Mouse (Mus musculus): ENCODE measurements at regions not wholly inside any gene's neighbourhood (a gene's known extent, or its start where the extent isn't known, plus 50 kb on each side); places are given as distances from the start of the nearest gene placed in this dataset.
"Not testable (repeated sequence)": the region's sequence is repeated elsewhere in the genome, so short reads cannot be mapped to it uniquely, and the experiment has no call there.

DNA sequence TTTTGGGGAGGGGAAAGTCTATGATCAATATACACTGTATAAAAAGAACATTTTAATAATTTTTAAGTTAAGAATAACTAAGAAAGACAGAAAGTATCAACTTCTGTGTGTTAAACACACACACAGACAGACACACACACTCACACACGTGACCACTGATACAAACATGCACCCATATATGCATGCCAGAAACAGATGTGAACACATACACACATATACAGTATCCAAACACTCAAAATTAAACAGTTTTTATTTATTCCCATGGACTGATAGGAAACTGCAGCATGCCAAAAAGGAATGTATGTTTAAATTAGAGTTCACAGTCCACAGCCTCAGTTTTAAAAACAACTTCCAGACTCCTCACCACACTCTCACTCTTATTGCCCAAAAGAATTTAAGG, 203.4 kb upstream of the Tbl1x start:
- DNase-seq, result no peak

DNA sequence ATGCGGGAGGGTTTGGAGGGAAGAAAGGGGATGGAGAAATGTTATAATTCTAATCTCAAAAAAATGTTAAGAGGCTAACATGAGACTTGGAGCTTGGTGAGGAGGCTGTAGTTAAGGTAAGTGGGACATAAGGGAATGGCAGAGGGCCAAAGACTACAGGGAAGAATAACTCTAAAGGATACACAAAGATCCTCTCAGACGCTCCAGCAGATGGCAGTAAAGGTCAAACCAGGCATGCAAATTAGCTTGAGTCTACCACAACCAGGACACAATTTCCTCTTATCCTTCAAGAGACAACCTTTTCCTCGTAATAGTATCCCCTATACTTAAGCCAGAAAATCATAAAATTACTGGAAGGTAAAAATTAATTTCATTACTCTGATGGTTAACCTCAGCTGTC, 196.4 kb upstream of the Tbl1x start:
- peak in 1 of 2 experiments; percentile 44 for DNase-seq

DNA sequence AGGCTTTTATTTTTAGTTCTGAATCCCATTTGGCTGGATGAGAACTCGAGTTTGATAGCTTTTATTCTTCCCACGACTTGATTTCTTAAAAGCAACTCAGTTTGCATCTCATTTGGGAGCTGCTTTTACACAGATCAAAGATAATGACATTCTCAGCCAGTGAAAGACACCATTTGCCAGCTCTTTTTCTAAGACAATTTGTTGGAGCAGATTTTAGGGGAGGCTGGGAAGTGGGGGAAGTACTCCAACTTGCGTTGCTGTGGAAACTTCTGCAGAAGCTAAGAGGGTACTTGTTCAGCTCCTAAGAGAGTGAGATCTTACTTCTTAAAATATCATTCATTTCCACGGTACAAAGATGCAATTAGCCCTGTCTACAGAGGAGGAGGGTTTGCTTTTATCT, 187.2 kb upstream of the Tbl1x start:
- DNase-seq, result no peak

DNA sequence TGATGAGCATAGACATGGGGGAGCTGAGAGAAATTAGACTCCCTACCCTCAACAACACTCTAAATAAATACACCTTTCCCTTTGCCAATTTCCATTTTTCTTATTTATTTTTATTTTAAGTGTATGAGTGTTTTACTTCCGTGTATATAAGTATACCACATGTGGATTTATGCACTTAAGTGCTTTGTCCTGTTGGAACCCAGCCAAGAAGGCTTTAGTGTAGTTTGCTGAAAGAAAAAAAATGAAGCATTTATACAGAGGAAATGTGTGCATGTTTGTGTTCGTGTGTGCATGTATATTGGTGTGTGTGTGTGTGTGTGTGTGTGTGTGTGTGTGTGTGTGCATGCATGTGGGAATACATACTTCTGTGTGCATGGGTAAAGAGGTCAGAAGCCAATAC, 157.6 kb upstream of the Tbl1x start:
- DNase-seq, result no peak

DNA sequence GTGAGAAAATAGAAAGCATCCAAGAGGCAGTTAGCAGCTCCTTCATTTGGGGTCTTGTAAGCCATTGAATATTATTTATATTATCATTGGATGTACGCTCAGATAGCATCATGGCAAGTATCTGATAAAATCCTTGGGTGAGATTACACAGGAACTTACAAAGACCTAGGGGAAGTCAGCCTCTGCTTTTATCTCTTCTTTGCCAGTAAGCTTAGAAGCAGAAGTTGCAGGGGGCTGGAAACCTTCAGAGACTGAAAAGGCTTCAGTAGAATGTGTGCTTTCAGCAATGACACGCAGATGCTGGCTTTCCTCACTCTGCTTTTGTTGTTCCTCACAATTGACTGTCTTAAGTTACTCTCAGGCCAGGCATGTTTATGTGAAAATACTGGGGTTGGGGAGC, 150.3 kb upstream of the Tbl1x start:
- DNase-seq, result no peak

DNA sequence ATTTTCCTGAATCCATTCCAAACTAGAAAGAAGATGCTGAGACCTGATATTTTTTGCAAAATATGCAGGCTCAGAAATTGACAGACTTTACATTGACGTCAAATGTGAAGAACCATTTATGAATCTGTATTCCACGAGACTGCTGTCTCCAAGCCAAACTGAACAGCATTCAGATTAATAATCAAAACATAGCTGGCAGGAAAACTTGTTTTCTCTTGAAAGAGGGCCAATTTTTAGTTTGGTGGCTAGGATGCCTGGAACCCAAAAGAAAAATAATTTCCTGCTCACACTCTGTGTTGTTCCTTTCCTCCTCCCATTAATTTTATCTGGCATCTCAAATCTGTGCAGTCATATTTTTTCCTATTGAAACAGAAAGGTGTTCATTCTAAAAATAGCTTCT, 149.7 kb upstream of the Tbl1x start:
- no peak for DNase-seq

DNA sequence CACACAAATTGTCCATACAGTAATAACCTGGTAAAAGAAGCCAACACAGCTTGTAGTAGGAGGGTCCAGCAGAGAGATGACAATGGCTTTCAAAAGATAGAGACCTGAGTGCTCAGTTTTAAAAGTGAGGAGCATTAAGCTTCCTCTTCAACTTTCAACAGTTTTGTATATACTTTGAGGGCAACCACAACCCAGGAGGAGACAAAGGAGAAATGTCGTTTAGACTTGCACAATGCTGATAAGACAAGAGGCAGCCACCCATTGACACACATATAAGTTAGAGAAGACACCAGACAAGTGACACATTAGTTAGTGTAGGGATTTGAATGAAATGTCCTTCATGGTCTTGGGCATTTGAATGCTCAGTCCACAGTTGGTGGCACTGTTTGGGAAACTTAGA, 147.2 kb upstream of the Tbl1x start:
- DNase-seq, result no peak

DNA sequence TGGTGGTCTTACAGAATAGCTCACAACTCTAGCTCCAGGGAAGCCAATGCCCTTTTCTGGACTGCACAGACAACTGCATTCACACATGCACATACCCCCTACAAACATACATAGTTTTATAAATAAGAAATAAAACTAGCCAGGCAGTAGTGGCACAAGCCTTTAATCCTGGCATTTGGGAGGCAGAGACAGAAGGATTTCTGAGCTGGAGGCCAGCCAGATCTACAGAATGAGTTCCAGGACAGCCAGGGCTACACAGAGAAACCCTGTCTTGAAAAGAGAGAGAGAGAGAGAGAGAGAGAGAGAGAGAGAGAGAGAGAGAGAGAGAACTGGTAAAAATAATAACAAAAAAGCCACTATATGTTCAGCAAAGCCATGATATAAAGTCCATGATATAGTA, 143.5 kb upstream of the Tbl1x start:
- DNase-seq, result no peak

DNA sequence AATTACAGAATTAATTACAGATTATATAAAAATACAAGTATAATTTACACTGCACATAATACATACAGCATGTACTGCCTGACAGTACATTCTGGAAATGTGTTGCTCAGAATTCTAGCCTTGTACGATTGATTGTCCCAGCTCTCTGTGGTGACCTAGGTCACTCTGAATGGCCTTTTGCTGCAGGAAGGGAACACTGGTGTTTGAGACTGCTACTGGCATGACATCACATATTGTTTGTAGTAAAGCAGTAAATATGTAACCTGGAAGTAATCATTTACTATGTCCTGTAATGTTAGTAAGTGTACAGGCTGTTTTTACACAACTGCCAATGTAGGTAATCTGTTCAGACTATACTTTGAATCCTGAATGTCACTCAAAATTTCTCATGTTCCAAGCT, 123.5 kb upstream of the Tbl1x start:
- no peak for DNase-seq

DNA sequence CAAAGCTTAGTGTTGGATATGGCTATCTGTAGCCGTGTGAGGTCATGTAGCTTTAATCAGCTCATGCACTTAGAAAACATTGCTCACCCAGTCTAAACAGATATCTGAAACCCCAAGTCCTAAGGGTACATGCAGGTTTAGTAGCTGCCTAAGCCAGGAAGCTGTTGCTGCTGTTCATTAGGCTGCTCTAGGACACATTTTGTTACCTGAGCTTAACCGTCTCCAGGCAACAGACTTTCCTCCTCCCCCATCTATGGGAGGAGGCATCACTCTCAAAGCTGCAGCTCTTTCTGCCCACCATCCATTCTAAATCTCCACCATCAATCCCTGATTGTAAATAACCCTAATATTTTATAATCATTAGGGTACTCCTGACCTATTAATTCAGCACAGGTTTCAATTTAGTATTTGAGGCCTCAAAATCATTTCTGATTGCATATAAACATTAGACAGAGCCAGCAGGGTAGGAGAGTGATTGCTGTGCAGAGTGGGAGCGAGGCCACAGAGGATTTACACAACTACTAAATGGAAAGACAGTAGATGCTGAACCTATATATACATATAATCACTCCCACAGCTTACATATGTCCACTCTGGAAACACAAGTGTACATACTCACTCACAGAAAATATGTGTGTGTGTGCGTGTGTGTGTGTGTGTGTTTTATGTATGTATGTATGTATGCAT, 118.9 kb upstream of the Tbl1x start:
- no peak for DNase-seq

DNA sequence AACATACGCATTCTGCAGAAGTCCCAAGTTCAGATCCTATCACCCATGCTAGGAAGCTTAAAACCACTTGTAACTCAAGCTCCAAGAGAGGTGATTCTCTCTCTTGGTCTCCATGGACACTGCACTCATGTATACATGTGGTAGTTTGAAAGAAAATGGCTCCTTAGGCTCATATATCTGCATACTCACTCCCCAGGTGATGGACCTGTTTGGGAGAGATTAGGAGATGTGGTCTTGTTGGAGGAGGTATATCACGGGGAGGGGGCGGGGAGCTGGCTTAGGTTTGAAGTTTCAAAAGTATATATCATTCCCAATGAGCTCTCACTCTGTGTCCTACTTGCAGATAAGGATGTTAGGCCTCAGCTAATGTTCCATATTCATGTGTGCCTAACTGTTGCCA, 103.9 kb upstream of the Tbl1x start:
- DNase-seq, result no peak

DNA sequence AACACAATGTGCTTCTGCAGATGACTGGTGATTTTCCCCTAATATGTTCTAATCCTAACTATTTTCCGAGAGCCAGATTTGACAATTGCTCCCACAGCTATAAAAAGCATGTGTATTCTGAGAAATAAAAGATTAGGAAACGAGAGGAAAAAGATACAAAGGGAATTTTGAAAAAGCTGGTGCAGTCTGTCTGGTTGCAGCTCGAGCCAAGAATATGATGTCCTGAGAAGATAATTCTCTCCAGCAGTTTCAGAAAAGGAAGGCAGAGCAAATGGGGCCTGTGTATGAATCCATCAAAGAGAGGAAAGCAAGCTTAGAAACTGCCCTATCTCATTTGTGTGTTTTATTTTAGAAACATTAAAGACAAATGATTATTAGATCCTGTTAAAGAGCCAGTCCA, 102.9 kb upstream of the Tbl1x start:
- DNase-seq, result no peak

DNA sequence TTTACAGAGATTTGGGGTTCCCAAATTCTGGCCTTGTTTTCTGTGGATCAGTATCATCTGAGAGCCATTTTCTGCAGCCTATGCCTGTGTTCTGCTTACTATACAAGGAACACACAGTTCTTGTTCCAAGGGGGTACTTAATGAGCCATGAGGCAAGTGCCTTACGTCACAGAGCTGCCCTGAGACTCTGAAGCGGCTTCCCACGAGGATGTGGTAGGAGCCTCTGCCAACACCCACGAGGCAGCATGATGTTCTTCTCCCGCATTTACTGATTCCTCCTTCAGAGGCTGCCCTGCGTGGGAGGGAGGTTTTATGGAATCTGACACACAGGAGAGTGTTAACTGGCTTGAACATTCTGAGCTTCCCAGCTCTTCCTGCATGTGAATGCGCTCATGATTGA, 101.4 kb upstream of the Tbl1x start:
- DNase-seq, result peak; percentile 15 to 35

DNA sequence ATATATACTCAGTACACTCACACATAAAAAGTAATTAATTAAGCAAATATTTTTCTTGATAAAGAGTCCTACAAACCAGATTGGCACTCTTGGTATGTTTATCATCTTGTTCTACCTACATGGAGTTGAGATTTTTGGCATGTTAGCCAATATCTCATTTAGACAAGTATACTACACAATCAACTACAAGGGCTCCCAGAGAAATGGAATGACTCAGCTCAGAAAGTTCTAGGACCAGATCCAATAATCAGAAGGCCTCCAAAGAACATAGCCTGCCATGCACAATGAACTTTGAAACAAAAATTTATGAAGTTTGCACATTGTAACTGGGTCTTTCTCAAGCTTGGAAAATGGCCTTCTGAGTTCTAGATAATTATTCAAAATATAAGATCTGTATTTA, 100.0 kb upstream of the Tbl1x start:
- no peak for DNase-seq

DNA sequence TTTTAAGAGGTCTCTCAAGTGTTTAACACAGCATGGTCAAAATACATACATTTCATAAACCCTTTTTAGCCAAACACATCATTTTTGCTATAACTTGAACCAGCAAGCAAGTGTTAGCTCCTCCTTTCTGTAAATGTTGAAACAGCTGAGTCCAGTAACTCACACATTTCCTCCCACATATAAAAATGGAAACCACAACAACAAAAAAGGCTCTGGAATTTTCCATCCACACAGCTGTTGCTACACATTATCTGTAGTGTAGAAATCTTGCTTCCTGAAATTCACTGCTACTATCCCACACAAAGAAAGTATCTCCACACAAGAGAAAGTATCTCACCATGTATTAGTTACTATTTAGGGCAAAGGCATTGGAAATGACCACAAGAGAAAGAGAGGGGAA, 96.7 kb upstream of the Tbl1x start:
- no peak for DNase-seq

DNA sequence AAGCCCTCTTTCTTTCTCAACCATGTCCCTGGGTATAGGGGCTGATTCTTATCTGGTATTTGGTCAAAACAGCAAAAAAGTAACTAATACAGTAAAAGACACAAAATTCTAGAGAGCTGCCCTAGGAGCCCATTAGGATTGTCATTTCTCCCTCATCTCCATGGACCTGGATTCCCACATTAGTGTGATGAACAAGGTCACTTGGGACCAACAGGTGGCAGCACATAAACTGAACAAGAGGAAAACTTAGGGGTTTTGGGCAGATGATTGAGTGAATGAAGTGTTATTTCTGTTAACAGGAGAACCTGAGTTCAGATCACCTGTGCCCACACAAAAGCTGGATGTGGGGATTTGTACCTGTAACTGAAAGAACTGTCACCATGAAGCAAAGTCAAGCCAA, 93.0 kb upstream of the Tbl1x start:
- DNase-seq, result no peak

DNA sequence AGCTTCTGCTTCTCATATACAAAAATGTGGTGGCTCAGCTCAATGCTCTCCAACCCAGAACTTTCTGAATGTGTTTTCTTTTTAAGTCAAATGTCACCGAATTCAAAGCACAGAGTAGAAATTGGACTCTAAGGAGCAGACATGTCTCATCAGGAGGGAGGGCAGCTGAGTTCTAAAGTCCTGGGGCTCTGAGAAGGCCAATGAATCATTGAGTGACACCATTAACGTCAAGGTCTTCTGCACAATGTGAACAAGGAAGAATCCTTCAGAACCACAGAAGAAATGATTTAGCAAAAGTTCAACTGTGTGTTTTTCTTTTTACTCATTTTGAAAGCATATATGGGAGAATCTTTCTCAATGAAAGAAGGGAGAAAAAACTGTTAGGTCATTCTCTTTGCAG, 88.6 kb upstream of the Tbl1x start:
- no peak for DNase-seq

DNA sequence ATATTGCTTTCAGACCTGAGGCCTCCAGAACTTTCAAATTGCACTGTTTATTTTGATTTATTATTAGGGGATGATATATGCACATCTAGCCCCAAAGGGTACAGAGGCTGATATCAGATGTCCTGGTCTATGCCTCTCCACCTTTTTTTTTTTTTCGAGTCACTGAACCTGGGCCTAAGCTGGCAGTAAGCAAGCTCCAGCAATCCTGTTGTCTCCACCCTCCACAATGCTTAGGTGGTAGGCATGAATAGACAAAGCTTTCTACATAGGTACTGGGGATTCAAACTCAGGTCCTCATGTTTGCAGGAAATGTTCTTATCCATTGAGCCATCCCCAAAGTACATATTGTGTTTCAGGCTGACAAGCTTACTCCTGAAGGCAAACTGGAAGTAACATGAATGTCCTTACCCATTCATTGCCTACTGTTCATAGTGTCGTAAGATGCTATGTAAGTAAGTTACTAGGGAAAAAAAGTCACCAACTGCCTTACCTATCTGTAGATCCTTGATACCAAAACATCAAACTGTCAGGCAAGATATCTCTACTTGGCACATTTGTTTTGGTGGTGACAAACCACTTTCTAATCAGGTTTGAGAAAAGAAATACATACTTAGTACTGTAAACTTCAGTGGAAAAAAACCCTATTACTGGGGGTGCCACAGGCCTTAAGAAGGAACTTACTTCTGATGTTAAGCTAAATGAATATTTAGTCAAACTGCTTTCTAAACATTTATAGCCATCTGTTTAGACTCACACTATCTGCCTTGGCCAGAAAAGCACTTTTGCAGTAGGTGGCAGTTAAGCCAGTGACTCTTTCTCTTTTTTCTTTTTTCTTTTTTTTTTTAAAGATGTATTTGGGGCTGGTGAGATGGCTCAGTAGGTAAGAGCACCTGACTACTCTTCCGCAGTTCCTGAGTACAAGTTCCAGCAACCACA, 85.8 kb upstream of the Tbl1x start:
- no peak for DNase-seq

DNA sequence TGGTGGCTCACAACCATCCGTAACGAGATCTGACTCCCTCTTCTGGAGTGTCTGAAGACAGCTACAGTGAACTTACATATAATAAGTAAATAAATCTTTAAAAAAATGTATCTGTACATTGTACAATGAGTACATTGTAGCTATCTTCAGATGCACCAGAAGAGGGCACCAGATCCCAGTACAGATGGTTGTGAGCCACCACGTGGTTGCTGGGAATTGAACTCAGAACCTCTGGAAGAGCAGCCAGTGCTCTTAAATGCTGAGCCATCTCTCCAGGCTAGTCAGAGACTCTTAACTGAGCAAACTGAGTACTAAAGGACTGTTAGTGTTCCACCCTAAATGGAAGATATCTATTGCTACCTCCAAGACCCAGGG, 85.1 kb upstream of the Tbl1x start:
- not testable (repeated sequence) for DNase-seq

DNA sequence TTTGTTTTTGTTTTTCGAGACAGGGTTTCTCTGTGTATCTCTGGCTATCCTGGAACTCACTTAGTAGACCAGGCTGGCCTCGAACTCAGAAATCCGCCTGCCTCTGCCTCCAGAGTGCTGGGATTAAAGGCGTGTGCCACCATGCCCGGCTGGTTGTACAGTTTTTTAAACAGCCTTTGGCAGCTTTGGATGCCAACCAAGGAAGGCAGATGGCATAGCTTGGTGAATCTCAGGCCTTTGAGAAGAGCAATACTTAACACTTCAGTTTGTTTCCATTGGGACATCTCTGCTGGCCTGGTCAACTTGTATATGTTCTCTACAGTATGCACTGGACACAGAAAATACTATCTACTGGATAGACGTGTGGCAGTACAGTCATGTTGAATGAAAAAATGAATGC, 84.0 kb upstream of the Tbl1x start:
- not testable (repeated sequence) for DNase-seq

DNA sequence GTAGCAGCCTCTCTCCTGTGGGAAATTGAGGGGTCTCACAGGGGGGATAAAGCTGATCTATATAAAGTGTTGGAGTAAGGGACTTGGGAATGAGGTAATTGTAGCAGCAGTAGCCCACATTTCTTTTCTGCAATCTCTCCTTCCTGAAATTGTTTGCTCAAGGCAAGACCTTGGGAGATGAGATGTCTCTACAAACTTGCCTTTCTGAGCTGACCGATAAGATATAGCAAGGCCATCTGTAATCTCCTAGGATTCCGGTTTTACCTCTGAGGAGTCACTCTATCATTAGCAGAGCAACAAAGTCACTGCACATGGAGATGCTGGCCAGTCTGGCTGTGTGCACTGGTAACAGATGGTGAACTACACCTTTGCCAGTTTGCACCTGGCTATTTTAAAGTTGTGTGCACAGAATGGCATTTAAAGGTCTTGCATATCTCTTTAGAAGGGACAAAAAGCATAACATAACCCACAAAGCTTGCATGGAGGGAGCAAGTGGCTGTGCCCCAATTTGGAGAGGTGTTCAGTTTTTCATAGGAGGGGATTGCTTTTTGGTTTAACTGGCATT, 78.7 kb upstream of the Tbl1x start:
- DNase-seq, result no peak

DNA sequence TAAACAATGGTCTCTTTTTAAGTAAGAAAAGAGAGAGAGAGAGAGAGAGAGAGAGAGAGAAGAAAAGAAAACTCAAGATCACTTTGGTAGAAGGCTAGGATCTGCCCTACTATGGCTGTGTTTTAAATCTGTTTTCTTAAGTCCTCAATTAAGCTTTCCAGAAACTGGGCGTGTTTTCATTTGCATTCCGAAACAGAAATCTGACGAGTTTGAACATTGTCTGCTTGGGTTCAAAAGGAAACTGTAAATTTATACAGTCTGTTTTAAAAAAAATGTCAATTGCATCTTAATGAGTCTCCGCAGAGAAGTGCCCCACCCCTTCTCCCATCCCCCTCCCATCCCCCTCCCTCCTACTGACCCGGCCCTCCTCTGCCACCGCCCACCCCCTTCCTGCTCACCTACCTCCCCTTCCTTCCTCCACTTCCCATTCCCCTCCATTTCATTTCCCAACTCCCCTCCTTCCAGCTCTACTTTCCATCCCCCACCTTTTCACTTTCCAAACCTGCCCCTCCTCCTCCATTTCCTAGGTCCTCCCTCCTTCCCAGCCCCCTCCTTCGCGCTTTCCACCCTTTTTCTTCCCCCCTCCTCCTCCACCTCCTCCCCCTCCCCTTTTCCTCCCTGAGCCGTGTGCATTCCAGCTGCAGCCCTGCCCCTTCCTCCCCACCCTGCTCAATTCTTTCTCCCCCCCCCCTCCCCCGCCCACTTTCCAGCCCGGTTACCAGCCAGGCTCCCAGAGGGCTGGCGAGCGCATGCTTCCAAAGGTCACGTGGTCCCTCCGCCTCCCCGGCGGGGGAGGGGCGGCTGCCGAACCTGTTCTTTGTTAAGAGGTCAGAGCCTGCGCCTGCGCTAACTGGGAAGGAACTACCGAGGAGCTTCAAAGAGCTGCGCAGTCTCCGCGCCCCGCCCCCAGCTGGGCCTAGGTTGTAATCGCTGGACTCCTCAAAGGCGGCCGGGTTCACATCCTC, 77.7 kb upstream of the Tbl1x start:
- peak; percentile 94 to 97 for DNase-seq

DNA sequence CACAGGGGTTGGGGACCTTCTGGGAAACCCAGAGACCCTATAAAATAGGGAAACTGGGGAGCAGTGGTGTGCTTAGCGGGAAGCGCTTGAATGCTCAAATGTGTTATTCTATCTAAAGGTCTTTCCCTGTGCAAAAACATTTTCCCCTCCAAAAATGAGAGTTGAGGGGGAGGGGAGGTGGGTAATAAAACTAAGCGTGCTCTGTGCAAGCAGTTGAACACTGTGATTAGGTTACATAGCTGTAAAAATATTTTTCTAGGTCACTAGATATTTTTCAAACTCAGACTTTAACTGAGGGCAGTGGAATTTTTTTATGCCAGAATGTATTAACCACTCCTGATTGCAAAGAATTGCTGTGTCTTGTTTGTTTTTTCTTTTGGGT, 77.0 kb upstream of the Tbl1x start:
- no peak for DNase-seq
